Mouse (Mus musculus): ENCODE data around the gene Otos. TPM values are rescaled to one million over a fixed set of nuclear protein-coding genes. Genes with fewer than 3 reads are reported as not detected.
A peak's percentile ranks its signal among the peaks of the same experiment; 100 is the strongest.

The Otos gene
- not detected for total RNA-seq (2021)
- long read RNA-seq, experiment 1, result 0 reads
- long read RNA-seq, experiment 2, result 0 reads

GRCm38 (mm10) chr1:92648673-92649072 is at the start of gene Otos:
Gene Otos, minus strand, starts transcription at chr1:92648841.
- DNase-seq, result peak; percentile 75 to 77
- intact Hi-C loops (cut with DNase I), result loop anchor here (2.0 kb wide), 1 partner anchor 186 kb away; no protein-coding TSS in a partner anchor

- peak; percentile 80 to 87 for DNase-seq
- intact Hi-C loops (cut with DNase I), result loop anchor here (1.0 to 5.0 kb wide), 2 partner anchors 137 to 200 kb away; no protein-coding TSS in a partner anchor
Measured at GRCm38 (mm10) chr1:92696848-92697247, 48.2 kb upstream of the Otos start.

GRCm38 (mm10) chr1:92695751-92696150 is 47.1 kb upstream of the Otos start:
- DNase-seq, result no peak
- intact Hi-C loops (cut with DNase I), result loop anchor here (5.0 kb wide), 1 partner anchor 202 kb away; no protein-coding TSS in a partner anchor

GRCm38 (mm10) chr1:92691166-92691844 is 42.7 kb upstream of the Otos start:
- intact Hi-C loops (cut with DNase I), result no loop called here
- no peak for DNase-seq

GRCm38 (mm10) chr1:92686994-92687393 is 38.4 kb upstream of the Otos start:
- no peak for DNase-seq
- intact Hi-C loops (cut with DNase I), result no loop called here

- intact Hi-C loops (cut with DNase I), result no loop called here
- no peak for DNase-seq
Measured at GRCm38 (mm10) chr1:92683151-92683550, 34.5 kb upstream of the Otos start.

GRCm38 (mm10) chr1:92680668-92681603 is 32.3 kb upstream of the Otos start:
- intact Hi-C loops (cut with DNase I), result no loop called here
- DNase-seq, result no peak

GRCm38 (mm10) chr1:92678757-92679156 is 30.1 kb upstream of the Otos start:
- no peak for DNase-seq
- intact Hi-C loops (cut with DNase I), result no loop called here

GRCm38 (mm10) chr1:92676676-92676975 is 28.0 kb upstream of the Otos start:
- intact Hi-C loops (cut with DNase I), result no loop called here
- no peak for DNase-seq

GRCm38 (mm10) chr1:92675932-92676675 is 27.5 kb upstream of the Otos start:
- intact Hi-C loops (cut with DNase I), result no loop called here

GRCm38 (mm10) chr1:92673258-92673782 is 24.7 kb upstream of the Otos start:
- intact Hi-C loops (cut with DNase I), result no loop called here

More at GRCm38 (mm10) chr1:92675932-92676675, 27.5 kb upstream of the Otos start:
- peak in 1 of 2 experiments; percentile 16 for DNase-seq

GRCm38 (mm10) chr1:92671326-92671725 is 22.7 kb upstream of the Otos start:
- DNase-seq, result no peak
- intact Hi-C loops (cut with DNase I), result no loop called here

More at GRCm38 (mm10) chr1:92673258-92673782, 24.7 kb upstream of the Otos start:
- no peak for DNase-seq

- intact Hi-C loops (cut with DNase I), result no loop called here
- DNase-seq, result no peak
Measured at GRCm38 (mm10) chr1:92669430-92669829, 20.8 kb upstream of the Otos start.

- DNase-seq, result no peak
- intact Hi-C loops (cut with DNase I), result no loop called here
Measured at GRCm38 (mm10) chr1:92667106-92667505, 18.5 kb upstream of the Otos start.

- intact Hi-C loops (cut with DNase I), result no loop called here
- no peak for DNase-seq
Measured at GRCm38 (mm10) chr1:92659392-92659791, 10.8 kb upstream of the Otos start.

- DNase-seq, result no peak
- intact Hi-C loops (cut with DNase I), result no loop called here
Measured at GRCm38 (mm10) chr1:92657025-92657820, 8.6 kb upstream of the Otos start.

- DNase-seq, result no peak
- intact Hi-C loops (cut with DNase I), result no loop called here
Measured at GRCm38 (mm10) chr1:92654676-92655075, 6.0 kb upstream of the Otos start.

GRCm38 (mm10) chr1:92653179-92653578 is 4.5 kb upstream of the Otos start:
- intact Hi-C loops (cut with DNase I), result no loop called here
- no peak for DNase-seq

GRCm38 (mm10) chr1:92651467-92651866 is 2.8 kb upstream of the Otos start:
- intact Hi-C loops (cut with DNase I), result no loop called here
- DNase-seq, result no peak

GRCm38 (mm10) chr1:92648197-92648596 is 444 bp downstream of the Otos start:
- no peak for DNase-seq
- intact Hi-C loops (cut with DNase I), result loop anchor here (2.0 kb wide), 1 partner anchor 187 kb away; no protein-coding TSS in a partner anchor

Measured in heart, postnatal 14 days (tissue).